Mouse (Mus musculus) testis, adult 2 months (tissue): ENCODE measurements at regions not wholly inside any gene's neighbourhood (a gene's known extent, or its start where the extent isn't known, plus 50 kb on each side); places are given as distances from the start of the nearest gene placed in this dataset.

Experiments used
- CTCF ChIP-seq: fragments of 200-500 bp; IDR thresholded peaks from 2 replicates; pipeline ENCODE4 v1.5.1; 2012; ENCODE audit warnings: low read depth, mild to moderate bottlenecking, inconsistent platforms, low read length, moderate library complexity; ENCODE audit not compliant: control insufficient read depth, insufficient read depth, insufficient replicate concordance
- POLR2A ChIP-seq: fragments of 200-500 bp; IDR thresholded peaks from 2 replicates; pipeline ENCODE4 v1.6.1; 2012; ENCODE audit warnings: low read depth, mild to moderate bottlenecking, inconsistent platforms, low read length, moderate library complexity; ENCODE audit not compliant: control insufficient read depth

DNA sequence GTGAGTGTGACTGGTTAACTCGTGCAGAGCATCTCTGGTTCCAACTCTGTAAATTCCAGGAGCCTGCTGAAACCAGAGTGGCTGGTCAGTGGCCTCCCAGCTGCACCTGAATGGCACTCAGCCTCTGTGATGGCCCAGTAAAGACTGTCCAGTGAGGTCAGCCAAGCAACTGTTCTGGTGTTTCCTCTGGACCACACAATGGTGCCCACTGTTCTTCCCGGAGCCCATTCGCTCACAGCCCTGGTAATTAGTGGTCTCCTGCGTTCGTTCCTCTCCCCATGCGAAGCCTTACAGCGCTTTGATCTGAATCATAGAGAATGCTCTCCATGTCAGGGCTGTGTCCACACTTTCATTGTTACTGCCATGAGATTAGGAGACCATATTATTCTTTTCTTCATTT is 75.5 kb downstream of the Enkur start:
- TF ChIP-seq CTCF (no peak), POLR2A (no peak)
